Mouse (Mus musculus): ENCODE data around the gene Olfr38. TPM values are rescaled to one million over a fixed set of nuclear protein-coding genes. Genes with fewer than 3 reads are reported as not detected.

Gene Olfr38
- polyA plus RNA-seq (2014; fragmentation: Illumina TruSeq; extraction: RNeasy Lipid Tissue Mini Kit (QIAGEN cat#74804); ENCODE audit: low read depth, low replicate concordance) = not detected

DNA sequence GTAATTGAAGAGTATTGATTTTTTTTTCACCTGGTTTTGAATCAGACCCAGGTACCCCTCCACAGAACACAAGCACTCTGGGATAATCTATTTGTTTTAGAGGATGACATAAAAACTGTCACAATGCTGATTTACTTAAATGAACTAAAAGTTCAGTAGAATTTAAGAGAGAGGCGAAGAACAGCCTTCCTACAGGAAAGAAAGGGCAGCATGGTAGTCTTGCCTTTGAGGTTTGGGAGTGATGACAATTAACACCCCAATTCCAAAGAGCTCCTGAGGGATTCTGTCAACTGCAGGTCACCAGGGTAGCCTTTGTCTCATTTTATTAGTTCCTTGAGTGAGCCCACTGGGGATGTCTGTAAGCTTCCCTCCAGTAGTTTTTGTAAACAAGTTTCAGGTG lies at the start of gene Olfr38:
Gene Olfr38, plus strand, starts transcription at position 301 of the 400 bp plus-strand sequence.

DNA sequence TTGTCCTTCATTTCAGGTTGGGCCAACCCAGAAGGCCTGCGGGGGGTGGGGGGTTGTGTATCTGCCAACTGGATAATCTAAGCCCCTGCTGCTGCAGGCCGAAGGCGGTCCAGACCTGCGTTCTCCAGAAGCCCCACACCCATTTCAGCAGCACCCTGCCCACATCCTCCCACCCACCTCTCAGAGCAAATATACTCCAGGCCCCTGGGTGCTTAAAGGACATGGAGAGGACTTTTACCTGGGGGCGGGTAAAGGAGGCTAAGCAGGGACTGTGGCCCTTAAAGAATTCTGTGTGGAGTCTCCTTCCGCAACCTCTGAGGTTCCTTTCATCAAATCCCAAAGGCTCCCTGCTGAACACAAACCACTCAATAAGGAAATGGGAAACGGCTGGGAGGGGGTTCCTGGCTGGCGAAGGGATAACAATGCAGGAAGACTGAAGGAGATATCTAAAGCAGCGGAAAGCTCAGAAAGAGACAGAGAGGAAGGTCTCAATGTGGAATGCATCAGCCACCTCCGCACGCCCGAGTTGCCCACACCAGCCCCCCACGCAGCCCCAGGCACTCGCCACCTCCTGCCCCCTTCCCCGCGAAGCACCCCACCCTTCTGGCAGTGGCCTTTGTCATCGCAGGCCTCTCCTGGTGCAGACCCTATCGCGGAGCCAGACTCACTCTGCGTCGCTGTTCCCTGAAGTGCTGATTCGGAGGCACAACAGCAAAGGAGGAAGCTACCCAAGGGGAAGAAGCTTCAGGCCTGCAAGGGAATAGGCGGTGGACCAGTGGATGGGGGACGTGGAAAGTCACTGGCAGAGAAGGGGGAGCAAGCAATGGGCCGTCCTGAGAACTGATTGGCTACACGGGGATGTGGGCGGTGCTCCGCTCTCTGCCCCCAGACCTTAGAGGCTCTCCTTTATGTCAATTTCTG lies 46.7 kb upstream of the Olfr38 start, which contains the start of gene Tcaf1:
Gene Tcaf1, minus strand, starts transcription at position 798 of the 921 bp plus-strand sequence.

DNA sequence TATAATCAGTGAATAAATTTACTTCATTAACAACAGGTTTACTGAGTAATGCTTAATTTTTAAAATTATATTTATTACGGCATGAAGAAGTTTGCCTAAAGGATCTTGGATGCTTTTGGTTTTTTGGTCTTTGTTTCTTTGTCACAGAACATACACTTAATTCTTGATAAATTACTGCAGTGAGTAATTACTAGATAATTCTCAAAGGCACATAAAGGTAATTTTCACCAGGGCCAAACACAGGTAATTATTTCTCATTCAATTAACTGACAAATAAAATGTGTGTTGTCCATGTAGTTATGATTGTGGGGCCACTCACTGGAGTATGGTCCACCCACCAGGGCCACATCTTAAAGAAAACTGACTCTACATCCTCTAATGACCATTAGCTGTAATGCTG lies 17.1 kb upstream of the Olfr38 start, which contains the start of gene Olfr453:
Gene Olfr453, plus strand, starts transcription at position 301 of the 400 bp plus-strand sequence.

DNA sequence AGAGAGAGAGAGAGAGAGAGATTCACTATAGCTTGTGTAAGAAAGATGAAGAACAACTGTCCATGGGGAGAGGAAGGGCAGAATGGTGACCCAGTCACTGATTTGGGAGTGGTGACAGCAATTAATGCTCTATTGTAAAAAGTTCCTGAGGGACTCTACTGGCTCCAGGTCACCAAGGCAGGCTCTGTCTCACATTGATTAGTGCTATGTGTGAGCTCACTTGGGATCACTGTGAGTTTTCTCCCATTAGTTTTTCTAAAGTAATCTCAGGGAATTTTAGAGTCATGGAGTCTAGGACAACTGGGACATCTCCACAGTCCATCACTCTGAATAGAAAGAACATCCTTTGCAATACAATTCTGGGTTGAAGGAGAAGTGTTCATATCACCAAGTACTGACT lies 28.6 kb downstream of the Olfr38 start, which contains the start of gene Olfr452:
Gene Olfr452, plus strand, starts transcription at position 301 of the 400 bp plus-strand sequence.

DNA sequence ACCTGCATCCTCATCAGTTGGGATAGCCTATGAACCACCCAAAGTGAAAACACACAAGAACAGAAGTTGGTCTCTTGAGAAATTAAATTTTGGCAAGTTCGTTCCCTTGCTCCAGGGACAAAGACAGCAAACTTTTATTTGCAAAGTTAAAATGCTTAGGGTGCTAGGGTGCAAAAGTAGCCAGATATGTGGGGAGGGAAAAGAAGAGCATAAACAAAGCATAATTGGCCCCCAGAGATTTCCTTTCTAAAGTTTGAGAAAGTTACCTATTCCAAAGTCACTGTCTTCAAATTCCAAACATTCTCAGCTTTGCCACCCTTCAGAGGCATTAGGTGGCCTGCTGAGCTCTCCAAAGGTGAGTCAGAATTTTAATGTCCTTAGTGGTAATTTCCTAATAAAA lies 55.4 kb downstream of the Olfr38 start, which contains the start of gene Olfr450:
Gene Olfr450, plus strand, starts transcription at position 301 of the 400 bp plus-strand sequence.

Other genes starting within 250 kb of the Olfr38 start
- gene Olfr455, start 208.8 kb upstream of the Olfr38 start, polyA plus RNA-seq (2014; fragmentation: Illumina TruSeq; extraction: RNeasy Lipid Tissue Mini Kit (QIAGEN cat#74804); ENCODE audit: low read depth, low replicate concordance) = not detected
- not detected for gene Tcaf3, start 158.7 kb upstream of the Olfr38 start, polyA plus RNA-seq (2014; fragmentation: Illumina TruSeq; extraction: RNeasy Lipid Tissue Mini Kit (QIAGEN cat#74804); ENCODE audit: low read depth, low replicate concordance)
- gene Tcaf2, start 111.2 kb upstream of the Olfr38 start, polyA plus RNA-seq (2014; fragmentation: Illumina TruSeq; extraction: RNeasy Lipid Tissue Mini Kit (QIAGEN cat#74804); ENCODE audit: low read depth, low replicate concordance) = 19.7 TPM
- 31.9 TPM for gene Tcaf1, start 46.3 kb upstream of the Olfr38 start, polyA plus RNA-seq (2014; fragmentation: Illumina TruSeq; extraction: RNeasy Lipid Tissue Mini Kit (QIAGEN cat#74804); ENCODE audit: low read depth, low replicate concordance)
- gene Olfr453, start 17.0 kb upstream of the Olfr38 start, polyA plus RNA-seq (2014; fragmentation: Illumina TruSeq; extraction: RNeasy Lipid Tissue Mini Kit (QIAGEN cat#74804); ENCODE audit: low read depth, low replicate concordance) = not detected
- gene Olfr452, start 28.7 kb downstream of the Olfr38 start, polyA plus RNA-seq (2014; fragmentation: Illumina TruSeq; extraction: RNeasy Lipid Tissue Mini Kit (QIAGEN cat#74804); ENCODE audit: low read depth, low replicate concordance) = not detected
- not detected for gene Olfr450, start 55.5 kb downstream of the Olfr38 start, polyA plus RNA-seq (2014; fragmentation: Illumina TruSeq; extraction: RNeasy Lipid Tissue Mini Kit (QIAGEN cat#74804); ENCODE audit: low read depth, low replicate concordance)
- gene Olfr449, start 78.0 kb downstream of the Olfr38 start, polyA plus RNA-seq (2014; fragmentation: Illumina TruSeq; extraction: RNeasy Lipid Tissue Mini Kit (QIAGEN cat#74804); ENCODE audit: low read depth, low replicate concordance) = not detected
- gene Olfr448, start 134.0 kb downstream of the Olfr38 start, polyA plus RNA-seq (2014; fragmentation: Illumina TruSeq; extraction: RNeasy Lipid Tissue Mini Kit (QIAGEN cat#74804); ENCODE audit: low read depth, low replicate concordance) = not detected
- not detected for gene Olfr447, start 152.5 kb downstream of the Olfr38 start, polyA plus RNA-seq (2014; fragmentation: Illumina TruSeq; extraction: RNeasy Lipid Tissue Mini Kit (QIAGEN cat#74804); ENCODE audit: low read depth, low replicate concordance)
- not detected for gene Olfr446, start 165.0 kb downstream of the Olfr38 start, polyA plus RNA-seq (2014; fragmentation: Illumina TruSeq; extraction: RNeasy Lipid Tissue Mini Kit (QIAGEN cat#74804); ENCODE audit: low read depth, low replicate concordance)
- not detected for gene Olfr444, start 192.7 kb downstream of the Olfr38 start, polyA plus RNA-seq (2014; fragmentation: Illumina TruSeq; extraction: RNeasy Lipid Tissue Mini Kit (QIAGEN cat#74804); ENCODE audit: low read depth, low replicate concordance)

Measured in sigmoid colon, adult 10 weeks (tissue).